Mouse (Mus musculus) lung, embryonic 16.5 days (tissue): ENCODE data around the gene Wnt10a. TPM values are rescaled to one million over a fixed set of nuclear protein-coding genes. Genes with fewer than 3 reads are reported as not detected.

Source experiments
- ATAC-seq: fragments of 200-750 bp; cut with Nextera tagmentation; 2 replicates; pipeline ENCODE4 v1.8.0; 2017; ENCODE audit warnings: low read depth, mild to moderate bottlenecking, moderate library complexity
- H3K27ac ChIP-seq: fragments of 300-500 bp; sonication (generic); 2 replicates; pipeline ENCODE4 v1.5.1; 2014; ENCODE audit warnings: mild to moderate bottlenecking, control low read depth, low read length
- H3K27me3 ChIP-seq: fragments of 300-500 bp; sonication (generic); 2 replicates; pipeline ENCODE4 v1.6.1; 2014; ENCODE audit warnings: low read depth, low read length, mixed read lengths; ENCODE audit not compliant: control insufficient read depth, insufficient read depth
- H3K36me3 ChIP-seq: fragments of 300-500 bp; sonication (generic); 2 replicates; pipeline ENCODE4 v1.6.1; 2014; ENCODE audit warnings: low read length; ENCODE audit not compliant: control insufficient read depth, insufficient read depth
- H3K4me1 ChIP-seq: fragments of 300-500 bp; sonication (generic); replicated peaks from 2 replicates; pipeline ENCODE4 v1.6.1; 2014; ENCODE audit warnings: low read length, mixed read lengths; ENCODE audit not compliant: control insufficient read depth, insufficient read depth
- H3K4me2 ChIP-seq: fragments of 300-500 bp; sonication (generic); 2 replicates; pipeline ENCODE4 v1.6.1; 2014; ENCODE audit warnings: low read depth, low read length, control low read depth
- H3K4me3 ChIP-seq: fragments of 300-500 bp; sonication (generic); 2 replicates; pipeline ENCODE4 v1.5.1; 2014; ENCODE audit warnings: mild to moderate bottlenecking, low read length, control low read depth
- H3K9ac ChIP-seq: fragments of 300-500 bp; sonication (generic); 2 replicates; pipeline ENCODE4 v1.6.1; 2014; ENCODE audit warnings: low read length, control low read depth
- H3K9me3 ChIP-seq: fragments of 300-500 bp; sonication (generic); 2 replicates; pipeline ENCODE4 v1.6.1; 2016; ENCODE audit warnings: low read length; ENCODE audit not compliant: control insufficient read depth
- WGBS: fragments of 180-500 bp; shearing (Covaris S2); extraction: QIAGEN DNeasy Blood & Tissue Kit; methylation state at CpG from one replicate; pipeline ENCODE4 v1.1.7; 2014; 5-methylcytosine and 5-hydroxymethylcytosine counted together
- polyA plus RNA-seq: library from polyadenylated mRNA; unstranded; fragments of >200 nt; fragmentation: Nextera tagmentation; extraction: Ambion mirVana; gene quantifications from 2 replicates; pipeline ENCODE4 v1.2.1, GENCODE M21; 2015

Gene Wnt10a
- 0.10 and 0.11 TPM in 2 replicates for polyA plus RNA-seq

- Histone ChIP-seq H3K9ac (peak within 1 kb of the TSS; percentile 9; the same call in 1 of the 2 replicates), H3K36me3 (no peaks in the 10 kb centered on the region), H3K4me3 (peak within 1 kb of the TSS; percentile 37), H3K9me3 (no peaks in the 10 kb centered on the region), H3K4me1 (peaks cover 10% of the 10 kb centered on the region), H3K27me3 (peaks cover 92% of the 10 kb centered on the region), H3K4me2 (peak within 1 kb of the TSS; percentile 60), H3K27ac (no peak within 1 kb of the TSS)
- 2% methylated on average over 11 of the region's 11 CpGs for WGBS
- no peak for ATAC-seq
Observed at GRCm38 (mm10) chr1:74791249-74791648, at the start of gene Wnt10a. Gene Wnt10a (plus strand): TSS chr1:74791516.

GRCm38 (mm10) chr1:74747335-74747734 lies 44.0 kb upstream of the Wnt10a start:
- H3K27me3 ChIP-seq, result peaks cover 6% of the 10 kb centered on the region
- peaks cover 5% of the 10 kb centered on the region for H3K4me1 ChIP-seq
- H3K4me2 ChIP-seq, result no peak overlapping the region
- H3K27ac ChIP-seq, result no peak overlapping the region
- no peaks in the 10 kb centered on the region for H3K36me3 ChIP-seq
- no peak overlapping the region for H3K4me3 ChIP-seq
- H3K9ac ChIP-seq, result no peak overlapping the region
- WGBS, result 49% methylated on average over 5 of the region's 5 CpGs
- ATAC-seq, result peak; percentile 24; the same call in 1 of the 2 replicates
- H3K9me3 ChIP-seq, result no peaks in the 10 kb centered on the region

- H3K36me3 ChIP-seq, result no peaks in the 10 kb centered on the region
- H3K4me3 ChIP-seq, result peak within 1 kb of the TSS; percentile 36
- H3K9me3 ChIP-seq, result no peaks in the 10 kb centered on the region
- H3K4me2 ChIP-seq, result peak within 1 kb of the TSS; percentile 51
- H3K9ac ChIP-seq, result peak within 1 kb of the TSS; percentile 53
- H3K27ac ChIP-seq, result no peak within 1 kb of the TSS
- peak; percentile 78 for ATAC-seq
- peaks cover 5% of the 10 kb centered on the region for H3K4me1 ChIP-seq
- 8% methylated on average over 30 of the region's 30 CpGs for WGBS
- peaks cover 6% of the 10 kb centered on the region for H3K27me3 ChIP-seq
Observed at GRCm38 (mm10) chr1:74748643-74749271, 42.6 kb upstream of the Wnt10a start, which contains the start of gene Prkag3. Gene Prkag3 (minus strand): TSS chr1:74749221.

- Histone ChIP-seq H3K4me3 (no peak overlapping the region; the same call in 1 of the 2 replicates), H3K9me3 (no peaks in the 10 kb centered on the region), H3K4me1 (peaks cover 5% of the 10 kb centered on the region), H3K36me3 (no peaks in the 10 kb centered on the region), H3K9ac (no peak overlapping the region), H3K27ac (no peak overlapping the region), H3K4me2 (peak overlapping the region; percentile 51), H3K27me3 (peaks cover 6% of the 10 kb centered on the region)
- ATAC-seq, result peak; percentile 92
- whole genome bisulfite sequencing, result 39% methylated on average over 7 of the region's 7 CpGs
Observed at GRCm38 (mm10) chr1:74749301-74749700, 42.0 kb upstream of the Wnt10a start.

GRCm38 (mm10) chr1:74750683-74751082 lies 40.6 kb upstream of the Wnt10a start:
- 69% methylated on average over 4 of the region's 4 CpGs for WGBS
- H3K4me2 ChIP-seq, result no peak overlapping the region
- no peak overlapping the region for H3K27ac ChIP-seq
- H3K9ac ChIP-seq, result no peak overlapping the region
- H3K36me3 ChIP-seq, result no peaks in the 10 kb centered on the region
- H3K9me3 ChIP-seq, result no peaks in the 10 kb centered on the region
- H3K4me3 ChIP-seq, result no peak overlapping the region
- H3K4me1 ChIP-seq, result peaks cover 5% of the 10 kb centered on the region
- peaks cover 6% of the 10 kb centered on the region for H3K27me3 ChIP-seq
- ATAC-seq, result no peak

GRCm38 (mm10) chr1:74752150-74752549 lies 39.2 kb upstream of the Wnt10a start:
- no peak for ATAC-seq
- no peak overlapping the region for H3K27ac ChIP-seq
- no peak overlapping the region for H3K9ac ChIP-seq
- H3K27me3 ChIP-seq, result peaks cover 6% of the 10 kb centered on the region
- no peaks in the 10 kb centered on the region for H3K36me3 ChIP-seq
- H3K9me3 ChIP-seq, result no peaks in the 10 kb centered on the region
- 71% methylated on average over 8 of the region's 8 CpGs for WGBS
- peaks cover 5% of the 10 kb centered on the region for H3K4me1 ChIP-seq
- no peak overlapping the region for H3K4me3 ChIP-seq
- no peak overlapping the region for H3K4me2 ChIP-seq

GRCm38 (mm10) chr1:74752833-74753232 lies 38.5 kb upstream of the Wnt10a start:
- peaks cover 5% of the 10 kb centered on the region for H3K4me1 ChIP-seq
- ATAC-seq, result no peak
- H3K36me3 ChIP-seq, result no peaks in the 10 kb centered on the region
- 89% methylated on average over 3 of the region's 3 CpGs for whole genome bisulfite sequencing
- peaks cover 6% of the 10 kb centered on the region for H3K27me3 ChIP-seq
- no peak overlapping the region for H3K9ac ChIP-seq
- H3K4me3 ChIP-seq, result no peak overlapping the region
- no peak overlapping the region for H3K27ac ChIP-seq
- H3K9me3 ChIP-seq, result no peaks in the 10 kb centered on the region
- no peak overlapping the region for H3K4me2 ChIP-seq

- no peak overlapping the region for H3K4me2 ChIP-seq
- H3K9me3 ChIP-seq, result no peaks in the 10 kb centered on the region
- H3K27ac ChIP-seq, result no peak overlapping the region
- no peak for ATAC-seq
- 82% methylated on average over 8 of the region's 8 CpGs for WGBS
- H3K4me1 ChIP-seq, result peaks cover 5% of the 10 kb centered on the region
- no peak overlapping the region for H3K9ac ChIP-seq
- H3K36me3 ChIP-seq, result no peaks in the 10 kb centered on the region
- peaks cover 4% of the 10 kb centered on the region for H3K27me3 ChIP-seq
- H3K4me3 ChIP-seq, result no peak overlapping the region
Observed at GRCm38 (mm10) chr1:74753266-74753974, 37.9 kb upstream of the Wnt10a start.

GRCm38 (mm10) chr1:74754175-74754785 lies 37.0 kb upstream of the Wnt10a start:
- Histone ChIP-seq H3K4me1 (no peaks in the 10 kb centered on the region), H3K4me2 (no peak overlapping the region), H3K9ac (no peak overlapping the region), H3K27ac (no peak overlapping the region), H3K36me3 (no peaks in the 10 kb centered on the region), H3K9me3 (no peaks in the 10 kb centered on the region), H3K4me3 (no peak overlapping the region), H3K27me3 (no peaks in the 10 kb centered on the region)
- 54% methylated on average over 5 of the region's 5 CpGs for WGBS
- ATAC-seq, result no peak
